Mouse (Mus musculus): ENCODE results near the gene 4921504E06Rik.

The 4921504E06Rik gene

DNA sequence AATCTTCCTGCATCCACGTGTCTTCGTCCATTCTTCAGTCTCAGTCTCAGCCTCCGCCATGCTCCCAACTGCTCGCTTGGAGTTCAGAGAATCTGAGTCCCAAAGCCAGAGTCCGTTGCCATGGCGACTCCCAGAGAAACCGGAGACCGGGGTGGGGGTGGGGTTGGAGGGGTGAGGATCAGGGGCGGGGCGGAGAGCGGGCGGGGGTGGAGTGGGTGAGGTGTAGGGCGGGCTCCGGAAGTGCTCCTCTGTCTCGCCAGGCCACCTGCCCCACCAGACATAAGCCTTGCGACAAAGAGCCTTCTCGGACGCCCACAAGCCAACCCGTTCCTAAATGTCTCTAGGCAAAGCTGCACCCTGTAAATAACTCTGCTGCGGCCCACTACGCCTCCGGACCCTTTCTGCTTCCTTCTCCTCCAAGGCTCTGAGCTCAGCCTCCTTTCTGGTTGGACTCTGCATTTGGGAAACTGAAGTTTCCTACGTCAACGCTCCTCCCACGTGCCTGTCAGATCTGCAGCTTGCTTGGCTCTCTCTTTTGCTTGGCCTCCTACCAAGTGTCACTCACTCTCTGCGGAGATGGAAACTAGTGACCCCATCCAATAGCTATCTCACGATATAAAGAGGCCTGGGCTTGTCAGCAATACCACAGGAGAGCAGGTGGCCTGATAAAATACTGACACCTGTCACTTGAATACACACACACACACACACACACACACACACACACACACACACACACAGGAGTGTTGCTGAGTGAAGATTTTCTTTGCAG lies at the start of gene 4921504E06Rik:
4921504E06Rik (minus strand) TSS at position 94 of the 772 bp plus-strand sequence.
- peak; percentile 95 for DNase-seq (ENCODE audit: low read depth, low spot score)

DNA sequence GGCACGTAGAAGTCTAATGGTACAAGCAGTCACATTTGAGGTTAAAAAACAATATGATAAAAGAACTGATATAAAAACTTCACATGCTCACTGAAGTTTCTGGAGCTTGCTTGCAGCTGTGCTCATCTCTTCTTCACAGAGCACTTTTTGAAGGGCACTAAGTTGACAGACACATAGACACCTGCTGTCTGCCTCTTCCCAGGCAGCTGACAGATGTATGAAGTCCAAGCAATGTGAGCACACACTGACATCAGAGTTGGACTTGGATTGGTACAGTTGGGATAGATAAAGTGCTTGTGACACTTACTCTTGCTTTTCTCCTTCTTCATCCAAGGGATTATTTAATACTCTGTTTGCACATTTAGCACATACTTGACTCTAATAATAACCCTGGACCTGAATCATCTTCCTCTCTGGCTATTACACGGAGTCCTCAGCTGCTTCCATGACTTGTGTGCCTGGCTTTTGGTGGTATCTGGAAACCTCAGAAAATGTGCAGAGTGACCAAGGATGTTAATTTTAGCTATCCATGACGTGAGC lies 47.7 kb upstream of the 4921504E06Rik start:
- DNase-seq (ENCODE audit: low read depth, low spot score), result no peak

- DNase-seq (ENCODE audit: low read depth, low spot score), result no peak
These were observed 47.1 kb upstream of the 4921504E06Rik start for GRCm38 (mm10) chr2:19600860-19601259.

DNA sequence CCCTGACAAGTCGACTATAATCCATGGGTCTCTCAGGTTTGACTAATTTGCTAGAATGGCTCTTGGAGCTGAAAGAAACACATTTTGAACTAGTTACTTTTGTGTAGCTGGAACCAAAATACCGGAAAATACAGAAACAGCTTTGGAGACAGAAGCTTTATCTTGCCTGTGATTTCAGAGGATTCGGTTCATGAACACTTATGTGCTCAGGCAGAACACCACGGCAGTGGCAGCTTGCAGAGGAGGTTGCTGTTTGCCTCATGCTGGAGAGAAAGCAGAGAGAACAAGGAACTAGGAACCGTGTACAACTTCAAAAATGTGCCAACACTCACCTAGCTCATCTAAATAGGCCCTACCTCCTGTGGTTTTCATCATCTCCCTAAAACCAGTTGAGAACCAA lies 46.1 kb upstream of the 4921504E06Rik start:
- no peak for DNase-seq (ENCODE audit: low read depth, low spot score)

GRCm38 (mm10) chr2:19596988-19597387 lies 43.3 kb upstream of the 4921504E06Rik start:
- no peak for DNase-seq (ENCODE audit: low read depth, low spot score)

- DNase-seq (ENCODE audit: low read depth, low spot score), result peak; percentile 53
These were observed 42.7 kb upstream of the 4921504E06Rik start for GRCm38 (mm10) chr2:19596426-19596825.

DNA sequence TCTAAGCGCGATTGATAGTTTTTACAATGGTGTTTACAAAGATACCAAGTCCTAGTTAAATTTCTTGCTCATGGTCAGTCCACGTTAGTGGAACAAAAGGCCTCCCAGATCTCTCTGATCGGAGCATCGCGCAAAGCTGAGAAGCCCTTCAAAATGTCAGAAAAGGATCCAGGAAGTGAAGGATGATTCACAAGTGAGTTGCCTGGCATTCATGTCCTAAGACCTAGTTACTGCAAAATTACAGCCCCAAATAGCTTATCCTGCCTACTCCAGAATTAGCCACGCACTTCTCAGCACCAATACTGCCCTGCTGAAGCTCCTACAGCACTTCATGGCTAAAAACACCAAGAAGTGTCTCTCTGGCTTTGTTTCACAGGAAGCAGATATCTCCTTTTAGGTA lies 41.1 kb upstream of the 4921504E06Rik start:
- DNase-seq (ENCODE audit: low read depth, low spot score), result no peak

GRCm38 (mm10) chr2:19579846-19580245 lies 26.1 kb upstream of the 4921504E06Rik start:
- no peak for DNase-seq (ENCODE audit: low read depth, low spot score)

GRCm38 (mm10) chr2:19579180-19579579 lies 25.5 kb upstream of the 4921504E06Rik start:
- DNase-seq (ENCODE audit: low read depth, low spot score), result no peak

- DNase-seq (ENCODE audit: low read depth, low spot score), result no peak
These were observed 8.6 kb upstream of the 4921504E06Rik start for GRCm38 (mm10) chr2:19562114-19562829.

DNA sequence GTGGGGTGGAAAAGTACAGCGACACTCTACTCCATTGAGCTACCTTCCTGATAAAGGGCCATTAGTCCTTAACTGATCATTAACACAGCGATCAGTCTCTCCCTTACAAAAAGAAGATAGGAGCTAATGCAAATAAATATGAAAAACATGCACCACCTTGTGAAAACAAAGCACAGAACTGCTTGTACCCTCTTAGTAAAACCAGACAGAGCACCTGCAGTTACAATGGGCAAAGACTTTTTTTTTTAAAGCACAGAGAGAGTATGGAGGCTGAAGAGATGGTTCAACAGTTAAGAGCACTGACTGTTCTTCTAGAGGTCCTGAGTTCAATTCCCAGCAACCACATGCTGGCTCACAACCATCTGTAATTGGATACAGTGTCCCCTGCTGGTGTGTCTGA lies 6.9 kb upstream of the 4921504E06Rik start:
- DNase-seq (ENCODE audit: low read depth, low spot score), result no peak

- DNase-seq (ENCODE audit: low read depth, low spot score), result no peak
These were observed 6.4 kb upstream of the 4921504E06Rik start for GRCm38 (mm10) chr2:19560071-19560470.

DNA sequence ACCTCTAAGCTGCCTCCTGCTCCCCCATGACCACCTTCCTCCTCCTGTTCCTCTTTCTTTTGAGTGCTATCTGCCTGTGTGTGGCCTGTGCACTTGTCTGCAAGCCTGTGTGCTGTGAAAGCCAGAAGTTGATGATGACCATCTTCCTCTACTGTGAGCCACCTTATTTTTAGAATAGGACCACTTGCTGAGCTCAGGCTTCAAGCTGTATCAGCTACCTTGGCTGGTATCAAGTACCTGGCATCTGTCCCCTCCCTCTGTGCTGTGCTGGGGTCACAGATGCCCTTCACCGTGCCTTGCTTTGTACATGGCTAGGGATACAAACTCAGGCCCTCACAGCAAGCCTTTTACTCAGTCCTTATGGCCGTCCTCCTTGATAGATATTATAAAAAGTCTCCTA lies 2.3 kb downstream of the 4921504E06Rik start:
- DNase-seq (ENCODE audit: low read depth, low spot score), result no peak

DNA sequence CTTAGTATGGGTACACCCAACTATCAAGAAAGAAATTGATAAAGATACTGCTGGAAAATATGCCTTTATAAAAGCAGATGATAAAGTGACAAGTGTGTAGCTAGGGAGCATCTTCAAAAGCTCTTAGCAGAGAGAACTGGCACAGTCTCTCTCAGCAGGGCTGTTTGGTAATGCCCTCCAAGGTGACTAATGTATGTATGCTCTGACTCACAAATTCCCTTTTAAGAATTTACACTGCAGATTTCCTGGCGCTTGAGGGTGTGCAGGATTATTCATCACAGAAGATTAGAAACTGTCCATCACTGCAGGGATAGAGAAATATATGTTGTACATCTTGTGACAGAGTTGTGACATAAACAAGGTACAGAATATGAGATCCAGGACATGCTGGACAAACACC lies 12.8 kb downstream of the 4921504E06Rik start:
- DNase-seq (ENCODE audit: low read depth, low spot score), result no peak

DNA sequence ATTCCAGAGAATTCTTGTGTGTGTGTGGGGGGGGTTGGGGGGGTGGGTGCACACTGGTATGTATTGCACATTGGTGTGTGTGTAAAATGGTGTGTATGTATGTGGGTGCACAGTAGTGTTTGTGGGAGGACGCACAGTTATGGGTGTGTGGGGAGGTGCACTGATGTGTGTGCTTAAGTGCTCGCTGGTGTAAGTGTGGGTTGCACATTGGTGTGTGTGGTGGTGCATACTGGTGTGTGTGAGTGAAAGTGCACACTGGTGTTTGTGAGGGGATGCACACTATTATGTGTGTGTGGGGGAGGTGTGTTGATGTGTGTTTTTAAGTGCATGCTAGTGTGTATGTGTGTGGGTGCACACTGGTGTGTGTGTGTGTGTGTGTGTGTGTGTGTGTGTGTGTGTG lies 24.3 kb downstream of the 4921504E06Rik start:
- no peak for DNase-seq (ENCODE audit: low read depth, low spot score)

DNA sequence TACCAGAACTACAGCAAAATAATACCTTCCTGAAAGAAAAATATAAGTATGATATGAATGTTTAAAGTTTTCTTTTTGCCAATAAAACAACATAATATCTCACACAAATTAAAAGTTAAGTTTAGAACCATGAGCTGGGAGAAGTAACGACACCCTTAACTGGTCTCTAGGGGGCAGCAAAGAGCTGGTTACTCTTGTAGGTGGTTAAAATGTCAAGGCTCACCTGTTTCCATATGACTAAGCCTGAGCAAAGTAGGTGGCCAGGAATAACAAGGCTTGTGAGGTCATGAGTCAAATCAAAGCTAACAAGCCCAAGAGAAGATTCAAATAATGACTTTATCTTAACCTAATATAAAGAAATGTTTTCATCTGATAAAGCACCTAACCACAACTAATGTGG lies 24.9 kb downstream of the 4921504E06Rik start:
- DNase-seq (ENCODE audit: low read depth, low spot score), result peak; percentile 74

- DNase-seq (ENCODE audit: low read depth, low spot score), result no peak
These were observed 29.6 kb downstream of the 4921504E06Rik start for GRCm38 (mm10) chr2:19524071-19524470.

DNA sequence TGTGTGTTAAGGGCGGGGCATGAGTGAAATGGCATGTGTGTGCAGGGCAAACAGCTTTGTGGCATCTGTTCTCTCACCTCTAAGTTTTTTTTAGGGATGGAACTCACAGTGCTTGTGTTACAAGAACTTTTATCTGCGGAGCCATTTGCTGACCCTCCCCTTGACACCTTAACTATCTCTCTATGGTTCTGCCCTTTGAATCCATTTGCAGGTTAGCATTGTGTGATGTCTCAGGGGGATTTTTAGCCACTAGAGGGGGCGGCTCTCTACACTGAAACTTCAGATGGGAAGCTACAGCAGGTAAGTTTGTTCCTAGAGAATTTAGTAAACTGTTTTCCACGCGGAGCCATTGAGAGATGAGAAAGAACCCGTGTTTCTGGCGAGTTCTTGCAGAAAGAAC lies 32.1 kb downstream of the 4921504E06Rik start:
- peak; percentile 26 for DNase-seq (ENCODE audit: low read depth, low spot score)

DNA sequence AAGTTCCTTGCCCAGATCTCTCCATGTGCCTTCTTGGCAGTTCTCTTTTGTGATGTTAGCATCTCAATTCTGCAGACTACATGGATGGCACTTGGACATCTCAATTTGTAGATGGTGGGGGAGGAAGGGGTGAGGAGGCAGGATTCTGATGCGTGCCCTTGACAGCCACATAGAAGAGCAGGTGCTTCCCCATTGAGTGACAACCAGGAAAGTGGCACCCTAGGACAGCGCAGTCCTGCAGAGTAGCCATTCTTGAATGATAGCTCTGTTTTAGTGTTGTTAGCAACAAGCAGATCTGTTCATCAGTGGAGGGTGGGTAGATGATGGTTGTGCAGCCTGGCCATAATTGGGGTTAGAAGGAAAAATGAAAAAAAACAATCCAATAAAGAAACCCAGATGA lies 33.1 kb downstream of the 4921504E06Rik start:
- DNase-seq (ENCODE audit: low read depth, low spot score), result no peak

DNA sequence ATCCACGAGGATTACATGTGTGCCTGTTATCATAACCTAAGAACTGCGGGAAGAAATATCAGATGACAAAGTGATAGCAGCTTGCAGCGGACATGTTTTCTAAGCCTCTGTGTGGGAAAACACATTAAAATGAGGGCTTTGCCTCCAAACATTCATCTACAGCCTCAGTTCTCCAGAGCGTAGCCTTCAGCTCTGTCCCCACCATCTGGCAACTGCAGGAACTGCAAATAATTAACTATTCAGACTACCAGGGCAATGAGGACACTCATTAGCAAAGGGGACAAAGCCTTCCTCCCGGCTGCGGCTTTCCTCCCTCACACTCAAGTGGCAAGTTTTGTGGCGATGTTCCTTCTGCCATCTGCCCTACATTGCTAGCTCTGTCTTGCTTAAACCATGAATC lies 33.9 kb downstream of the 4921504E06Rik start:
- peak; percentile 79 for DNase-seq (ENCODE audit: low read depth, low spot score)

DNA sequence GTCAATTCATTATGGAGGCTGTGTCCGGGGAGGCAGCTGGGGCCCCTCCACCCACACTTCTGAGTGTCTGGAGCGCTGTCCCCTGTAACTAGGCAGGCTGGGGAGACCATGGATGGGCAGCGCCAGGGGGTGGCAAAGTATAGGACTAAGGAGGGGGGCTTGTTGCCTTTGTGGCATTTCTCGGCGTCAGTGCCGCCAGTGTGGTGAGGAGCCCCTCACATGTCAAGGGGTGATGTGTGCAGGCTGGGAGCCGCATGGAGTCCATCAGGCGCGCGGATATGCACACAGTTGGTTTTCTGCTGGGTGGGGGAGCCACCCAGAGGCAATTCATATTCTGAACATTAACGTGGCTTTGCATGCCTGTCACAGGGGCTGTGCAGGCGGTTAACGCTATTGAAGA lies 35.8 kb downstream of the 4921504E06Rik start:
- no peak for DNase-seq (ENCODE audit: low read depth, low spot score)

- no peak for DNase-seq (ENCODE audit: low read depth, low spot score)
These were observed 41.3 kb downstream of the 4921504E06Rik start for GRCm38 (mm10) chr2:19512381-19512780.

- no peak for DNase-seq (ENCODE audit: low read depth, low spot score)
These were observed 42.7 kb downstream of the 4921504E06Rik start for GRCm38 (mm10) chr2:19511032-19511431.

All from ZHBTc4 (cell line).